Mouse (Mus musculus) hindbrain, embryonic 14.5 days (tissue): Measurements from ENCODE around the gene Gm17387. TPM values are rescaled to one million over a fixed set of nuclear protein-coding genes. Genes with fewer than 3 reads are reported as not detected.

Source experiments
- ATAC-seq: fragments of 200-750 bp; cut with Nextera tagmentation; 2 replicates; pipeline ENCODE4 v1.8.0; 2017; ENCODE audit warnings: moderate number of reproducible peaks, mild to moderate bottlenecking, moderate TSS enrichment, moderate library complexity; ENCODE audit not compliant: low FRiP score
- DNase-seq: peaks from one replicate; pipeline ENCODE4 v3.0.0-alpha.2; 2015; ENCODE audit warnings: low spot score
- H3K27ac ChIP-seq: fragments of 300-500 bp; sonication (generic); 2 replicates; pipeline ENCODE4 v1.5.1; 2014; ENCODE audit warnings: mild to moderate bottlenecking, moderate library complexity
- H3K27me3 ChIP-seq: fragments of 300-500 bp; sonication (generic); 2 replicates; pipeline ENCODE4 v1.6.1; 2014; ENCODE audit warnings: mild to moderate bottlenecking, low read length, mixed read lengths; ENCODE audit not compliant: control insufficient read depth, insufficient read depth
- H3K36me3 ChIP-seq: fragments of 300-500 bp; sonication (generic); replicated peaks from 2 replicates; pipeline ENCODE4 v1.6.1; 2014; ENCODE audit not compliant: control insufficient read depth, insufficient read depth
- H3K4me1 ChIP-seq: fragments of 300-500 bp; sonication (generic); replicated peaks from 2 replicates; pipeline ENCODE4 v1.6.1; 2014; ENCODE audit warnings: antibody characterized with exemption, low read length, mixed read lengths; ENCODE audit not compliant: control insufficient read depth, insufficient read depth
- H3K4me2 ChIP-seq: fragments of 300-500 bp; sonication (generic); replicated peaks from 2 replicates; pipeline ENCODE4 v1.6.1; 2014; ENCODE audit warnings: mild to moderate bottlenecking, moderate library complexity
- H3K4me3 ChIP-seq: fragments of 300-500 bp; sonication (generic); replicated peaks from 2 replicates; pipeline ENCODE4 v1.5.1; 2014; ENCODE audit warnings: mild to moderate bottlenecking, low read length
- H3K9ac ChIP-seq: fragments of 300-500 bp; sonication (generic); 2 replicates; pipeline ENCODE4 v1.6.1; 2014
- H3K9me3 ChIP-seq: fragments of 300-500 bp; sonication (generic); 2 replicates; pipeline ENCODE4 v1.6.1; 2016; ENCODE audit warnings: low read length; ENCODE audit not compliant: control insufficient read depth
- WGBS: fragments of 180-500 bp; shearing (Covaris S2); extraction: QIAGEN DNeasy Blood & Tissue Kit; methylation state at CpG from one replicate; pipeline ENCODE4 v1.1.7; 2014; 5-methylcytosine and 5-hydroxymethylcytosine counted together
- polyA plus RNA-seq: library from polyadenylated mRNA; unstranded; fragments of >200 nt; fragmentation: Nextera tagmentation; extraction: Ambion mirVana; gene quantifications from 2 replicates; pipeline ENCODE4 v1.2.1, GENCODE M21; 2014

Gm17387 gene
- polyA plus RNA-seq, 1 experiment from 2014 or later: not detected

- H3K4me1 ChIP-seq: no peaks in the 10 kb centered on the region
- H3K4me3 ChIP-seq: no peak overlapping the region
- H3K4me2 ChIP-seq: no peak overlapping the region
- H3K27ac ChIP-seq: no peak overlapping the region
- ATAC-seq (no peak), DNase-seq (no peak)
- no peaks in the 10 kb centered on the region for H3K27me3 ChIP-seq
- no peaks in the 10 kb centered on the region for H3K36me3 ChIP-seq
- 94% methylated on average over 11 of the region's 11 CpGs for WGBS
- H3K9me3 ChIP-seq: no peaks in the 10 kb centered on the region
- no peak overlapping the region for H3K9ac ChIP-seq
These were observed 29.9 kb upstream of the Gm17387 start for GRCm38 (mm10) chr7:140998853-140999700.

GRCm38 (mm10) chr7:141000881-141001708 is 27.8 kb upstream of the Gm17387 start:
- ATAC-seq (no peak), DNase-seq (no peak)
- H3K4me1 ChIP-seq: no peaks in the 10 kb centered on the region
- H3K27ac ChIP-seq: no peak overlapping the region
- no peak overlapping the region for H3K9ac ChIP-seq
- no peak overlapping the region for H3K4me3 ChIP-seq
- H3K36me3 ChIP-seq: no peaks in the 10 kb centered on the region
- H3K9me3 ChIP-seq: no peaks in the 10 kb centered on the region
- H3K4me2 ChIP-seq: no peak overlapping the region
- WGBS: 67% methylated on average over 15 of the region's 15 CpGs
- no peaks in the 10 kb centered on the region for H3K27me3 ChIP-seq

- Histone ChIP-seq H3K4me3 (no peak overlapping the region), H3K27ac (no peak overlapping the region), H3K9me3 (no peaks in the 10 kb centered on the region), H3K9ac (no peak overlapping the region), H3K4me2 (no peak overlapping the region), H3K4me1 (no peaks in the 10 kb centered on the region), H3K36me3 (no peaks in the 10 kb centered on the region), H3K27me3 (no peaks in the 10 kb centered on the region)
- WGBS: 85% methylated on average over 5 of the region's 5 CpGs
- no peak for ATAC-seq
- no peak for DNase-seq
These were observed 25.5 kb upstream of the Gm17387 start for GRCm38 (mm10) chr7:141003248-141004010.

- no peak overlapping the region for H3K4me3 ChIP-seq
- 0 out of 2 replicates have a peak, but pooled peaks cover 3% of the 10 kb centered on the region for H3K4me1 ChIP-seq
- no peak overlapping the region for H3K9ac ChIP-seq
- ATAC-seq (no peak), DNase-seq (no peak)
- no peak overlapping the region for H3K27ac ChIP-seq
- WGBS: 93% methylated on average over 6 of the region's 6 CpGs
- no peaks in the 10 kb centered on the region for H3K9me3 ChIP-seq
- H3K4me2 ChIP-seq: no peak overlapping the region
- H3K27me3 ChIP-seq: 0 out of 2 replicates have a peak, but pooled peaks cover 3% of the 10 kb centered on the region
- no peaks in the 10 kb centered on the region for H3K36me3 ChIP-seq
These were observed 22.5 kb upstream of the Gm17387 start for GRCm38 (mm10) chr7:141006446-141006845.

GRCm38 (mm10) chr7:141006914-141007313 is 22.0 kb upstream of the Gm17387 start:
- H3K9me3 ChIP-seq: no peaks in the 10 kb centered on the region
- H3K27ac ChIP-seq: no peak overlapping the region
- DNase-seq: no peak
- 81% methylated on average over 5 of the region's 5 CpGs for WGBS
- H3K4me3 ChIP-seq: no peak overlapping the region
- 0 out of 2 replicates have a peak, but pooled peaks cover 3% of the 10 kb centered on the region for H3K4me1 ChIP-seq
- no peak overlapping the region for H3K4me2 ChIP-seq
- no peak overlapping the region for H3K9ac ChIP-seq
- H3K27me3 ChIP-seq: 0 out of 2 replicates have a peak, but pooled peaks cover 3% of the 10 kb centered on the region
- ATAC-seq: no peak
- H3K36me3 ChIP-seq: no peaks in the 10 kb centered on the region

GRCm38 (mm10) chr7:141008312-141008761 is 20.6 kb upstream of the Gm17387 start:
- DNase-seq: no peak
- no peak overlapping the region for H3K27ac ChIP-seq
- no peak overlapping the region for H3K4me3 ChIP-seq
- 0 out of 2 replicates have a peak, but pooled peaks cover 3% of the 10 kb centered on the region for H3K4me1 ChIP-seq
- H3K4me2 ChIP-seq: no peak overlapping the region
- ATAC-seq: no peak
- WGBS: 12% methylated on average over 7 of the region's 7 CpGs
- H3K9me3 ChIP-seq: no peaks in the 10 kb centered on the region
- H3K36me3 ChIP-seq: no peaks in the 10 kb centered on the region
- H3K27me3 ChIP-seq: 0 out of 2 replicates have a peak, but pooled peaks cover 3% of the 10 kb centered on the region
- no peak overlapping the region for H3K9ac ChIP-seq

- Histone ChIP-seq H3K4me2 (peak overlapping the region; percentile 11; the same call in 1 of the 2 replicates), H3K4me1 (0 out of 2 replicates have a peak, but pooled peaks cover 3% of the 10 kb centered on the region), H3K36me3 (no peaks in the 10 kb centered on the region)
These were observed 19.8 kb upstream of the Gm17387 start for GRCm38 (mm10) chr7:141008938-141009660.

GRCm38 (mm10) chr7:141009665-141010064 is 19.3 kb upstream of the Gm17387 start:
- Histone ChIP-seq H3K36me3 (no peaks in the 10 kb centered on the region), H3K4me3 (no peak overlapping the region), H3K4me1 (0 out of 2 replicates have a peak, but pooled peaks cover 3% of the 10 kb centered on the region), H3K9ac (no peak overlapping the region), H3K9me3 (no peaks in the 10 kb centered on the region), H3K4me2 (peak overlapping the region; percentile 5), H3K27ac (no peak overlapping the region), H3K27me3 (0 out of 2 replicates have a peak, but pooled peaks cover 3% of the 10 kb centered on the region)
- DNase-seq (no peak), ATAC-seq (no peak)
- 93% methylated on average over 9 of the region's 9 CpGs for WGBS

More at GRCm38 (mm10) chr7:141008938-141009660, 19.8 kb upstream of the Gm17387 start:
- Histone ChIP-seq H3K4me3 (no peak overlapping the region), H3K27ac (no peak overlapping the region), H3K9me3 (no peaks in the 10 kb centered on the region), H3K27me3 (0 out of 2 replicates have a peak, but pooled peaks cover 3% of the 10 kb centered on the region), H3K9ac (no peak overlapping the region)
- 9% methylated on average over 20 of the region's 20 CpGs for WGBS
- DNase-seq (peak; percentile 29), ATAC-seq (peak; percentile 60; the same call in 1 of the 2 replicates)
